Mouse (Mus musculus) G1E (cell line): ENCODE results near the gene Krt2. TPM values are rescaled to one million over a fixed set of nuclear protein-coding genes. Genes with fewer than 3 reads are reported as not detected.

Experiments used
- ATAC-seq: 2 replicates; pipeline ENCODE4 v1.8.0; 2016; ENCODE audit warnings: mild to moderate bottlenecking; ENCODE audit not compliant: insufficient number of reproducible peaks, poor library complexity, low FRiP score, severe bottlenecking; ENCODE audit errors: extremely low read depth
- DNase-seq: peaks from one replicate; pipeline ENCODE4 v3.0.0; 2012; ENCODE audit warnings: low spot score
- H3K27me3 ChIP-seq: 2 replicates; pipeline ENCODE4 v1.6.1; 2012; ENCODE audit warnings: mild to moderate bottlenecking, low read length, inconsistent platforms; ENCODE audit not compliant: insufficient read depth
- H3K36me3 ChIP-seq: replicated peaks from 2 replicates; pipeline ENCODE3; 2012; ENCODE audit warnings: mild to moderate bottlenecking, inconsistent platforms
- H3K4me1 ChIP-seq: 2 replicates; pipeline ENCODE4 v1.6.1; 2012; ENCODE audit warnings: low read depth, low read length, inconsistent platforms, mixed read lengths; ENCODE audit not compliant: insufficient read depth
- H3K4me3 ChIP-seq: 2 replicates; pipeline ENCODE4 v1.5.1; 2012; ENCODE audit warnings: low read depth, mild to moderate bottlenecking, inconsistent platforms, low read length, moderate library complexity, mixed read lengths
- H3K9me3 ChIP-seq: replicated peaks from 2 replicates; pipeline ENCODE4 v1.6.1; 2012; ENCODE audit warnings: inconsistent platforms
- CTCF ChIP-seq: IDR thresholded peaks from 2 replicates; pipeline ENCODE4 v1.5.1; 2012; ENCODE audit warnings: low read depth, low read length, inconsistent platforms, mixed read lengths
- GATA1 ChIP-seq: IDR thresholded peaks from 2 replicates; pipeline ENCODE4 v1.6.1; 2012; ENCODE audit warnings: borderline replicate concordance, low read length, inconsistent platforms, mixed read lengths
- GATA2 ChIP-seq: IDR thresholded peaks from 2 replicates; pipeline ENCODE4 v1.6.1; 2012; ENCODE audit warnings: low read depth, low read length, inconsistent platforms, borderline replicate concordance
- POLR2AphosphoS5 ChIP-seq: IDR thresholded peaks from 2 replicates; pipeline ENCODE4 v1.6.1; 2012; ENCODE audit warnings: low read depth, low read length, inconsistent platforms; ENCODE audit not compliant: insufficient replicate concordance
- TAL1 ChIP-seq: conservative IDR thresholded peaks from 2 replicates; pipeline ENCODE4 v1.6.1; 2012; ENCODE audit warnings: low read depth, low read length, inconsistent platforms, mixed read lengths
- polyA plus RNA-seq: library from polyadenylated mRNA; stranded (reverse); fragments of >175 nt; gene quantifications from 2 replicates; pipeline ENCODE4 v1.2.3, GENCODE M21; 2012
- total RNA-seq, 2 experiments: library from RNA; stranded (forward) in 1 of 2; stranded (reverse) in 1 of 2; fragments of 200-1000 nt in 1 of 2; fragments of >200 nt in 1 of 2; fragmentation: Nextera tagmentation in 1 of 2; gene quantifications; 2 replicates each; pipeline ENCODE4 v1.2.3; 2014 to 2017

Gene Krt2
- total and polyA plus RNA-seq, 3 experiments: not detected

DNA sequence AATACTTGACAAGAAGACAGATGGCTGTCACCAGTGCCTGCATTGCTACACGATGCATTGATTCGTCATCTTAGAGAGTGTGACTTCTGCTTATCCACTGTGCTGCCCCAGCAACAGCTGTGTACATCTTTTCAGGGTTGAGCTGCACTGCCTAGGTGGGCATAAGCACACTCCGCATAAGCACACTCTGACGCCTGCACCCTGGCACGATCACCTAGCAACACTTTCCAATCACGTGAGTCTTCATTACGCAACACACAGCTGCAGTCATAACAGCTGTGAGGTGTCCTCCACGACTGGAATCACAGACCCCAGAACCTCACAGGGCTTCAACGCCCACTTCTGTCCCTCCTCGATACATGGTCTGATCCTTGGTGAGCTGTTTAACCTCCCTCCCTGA is 44.5 kb downstream of the Krt2 start:
- Histone ChIP-seq H3K9me3 (peaks cover 26% of the 10 kb centered on the region), H3K36me3 (no peaks in the 10 kb centered on the region), H3K4me1 (no peaks in the 10 kb centered on the region), H3K27me3 (peaks cover 2% of the 10 kb centered on the region; the same call in 1 of the 2 replicates), H3K4me3 (no peak overlapping the region)
- no peak for TF ChIP-seq GATA1
- TF ChIP-seq TAL1: no peak
- no peak for TF ChIP-seq CTCF
- TF ChIP-seq GATA2: no peak
- no peak for TF ChIP-seq POLR2AphosphoS5
- no peak for DNase-seq
- ATAC-seq: no peak

GRCm38 (mm10) chr15:101772711-101773081 is 45.3 kb downstream of the Krt2 start:
- ATAC-seq (no peak), DNase-seq (no peak)
- H3K27me3 ChIP-seq: no peaks in the 10 kb centered on the region
- peaks cover 23% of the 10 kb centered on the region for H3K9me3 ChIP-seq
- H3K36me3 ChIP-seq: no peaks in the 10 kb centered on the region
- TF ChIP-seq GATA1 (no peak), POLR2AphosphoS5 (no peak), GATA2 (no peak), TAL1 (no peak), CTCF (no peak; the same call in 1 of the 2 replicates)
- H3K4me3 ChIP-seq: no peak overlapping the region
- H3K4me1 ChIP-seq: no peaks in the 10 kb centered on the region

- Histone ChIP-seq H3K9me3 (peaks cover 24% of the 10 kb centered on the region), H3K4me3 (no peak overlapping the region), H3K4me1 (no peaks in the 10 kb centered on the region), H3K36me3 (no peaks in the 10 kb centered on the region), H3K27me3 (no peaks in the 10 kb centered on the region)
- no peak for ATAC-seq
- no peak for DNase-seq
- TF ChIP-seq CTCF (no peak), POLR2AphosphoS5 (no peak), TAL1 (no peak), GATA2 (no peak)
Observed at GRCm38 (mm10) chr15:101772080-101772710, 45.8 kb downstream of the Krt2 start.

GRCm38 (mm10) chr15:101770226-101770625 is 47.7 kb downstream of the Krt2 start:
- ATAC-seq (no peak), DNase-seq (no peak)
- H3K36me3 ChIP-seq: no peaks in the 10 kb centered on the region
- no peak overlapping the region for H3K4me3 ChIP-seq
- TF ChIP-seq GATA1 (no peak), TAL1 (no peak), POLR2AphosphoS5 (no peak), GATA2 (no peak)
- no peaks in the 10 kb centered on the region for H3K27me3 ChIP-seq
- no peaks in the 10 kb centered on the region for H3K4me1 ChIP-seq
- H3K9me3 ChIP-seq: peaks cover 30% of the 10 kb centered on the region

Other genes with a start within 250 kb of the Krt2 start
- not detected in 2 replicates for gene Krt75, start 244.3 kb downstream of the Krt2 start, total RNA-seq (2014; fragmentation: Nextera tagmentation)
- gene Krt75, start 244.3 kb downstream of the Krt2 start, total RNA-seq (2017): 0.05 TPM in 1 of 2 replicates, not detected in the other
- not detected in 2 replicates for gene Krt75, start 244.3 kb downstream of the Krt2 start, polyA plus RNA-seq
- gene Gm5414, start 190.0 kb downstream of the Krt2 start, total RNA-seq (2014; fragmentation: Nextera tagmentation): not detected in 2 replicates
- gene Gm5414, start 190.0 kb downstream of the Krt2 start, total RNA-seq (2017): not detected in 2 replicates
- gene Gm5414, start 190.0 kb downstream of the Krt2 start, polyA plus RNA-seq: not detected in 2 replicates
- gene Gm5478, start 170.8 kb downstream of the Krt2 start, total RNA-seq (2014; fragmentation: Nextera tagmentation): not detected in 2 replicates
- 0.33 TPM in 1 of 2 replicates, not detected in the other for gene Gm5478, start 170.8 kb downstream of the Krt2 start, total RNA-seq (2017)
- not detected in 2 replicates for gene Gm5478, start 170.8 kb downstream of the Krt2 start, polyA plus RNA-seq
- gene Krt6b, start 137.9 kb downstream of the Krt2 start, total RNA-seq (2014; fragmentation: Nextera tagmentation): not detected in 2 replicates
- gene Krt6b, start 137.9 kb downstream of the Krt2 start, total RNA-seq (2017): not detected in 2 replicates
- gene Krt6b, start 137.9 kb downstream of the Krt2 start, polyA plus RNA-seq: not detected in 2 replicates
- gene Krt6a, start 123.9 kb downstream of the Krt2 start, total RNA-seq (2014; fragmentation: Nextera tagmentation): not detected in 2 replicates
- gene Krt6a, start 123.9 kb downstream of the Krt2 start, total RNA-seq (2017): not detected in 2 replicates
- gene Krt6a, start 123.9 kb downstream of the Krt2 start, polyA plus RNA-seq: not detected in 2 replicates
- not detected in 2 replicates for gene Krt5, start 105.3 kb downstream of the Krt2 start, total RNA-seq (2014; fragmentation: Nextera tagmentation)
- not detected in 2 replicates for gene Krt5, start 105.3 kb downstream of the Krt2 start, total RNA-seq (2017)
- gene Krt5, start 105.3 kb downstream of the Krt2 start, polyA plus RNA-seq: not detected in 2 replicates
- gene Krt71, start 75.1 kb downstream of the Krt2 start, total RNA-seq (2014; fragmentation: Nextera tagmentation): not detected in 2 replicates
- gene Krt71, start 75.1 kb downstream of the Krt2 start, total RNA-seq (2017): not detected in 2 replicates
- gene Krt71, start 75.1 kb downstream of the Krt2 start, polyA plus RNA-seq: not detected in 2 replicates
- gene Krt72, start 31.7 kb downstream of the Krt2 start, total RNA-seq (2014; fragmentation: Nextera tagmentation): not detected in 2 replicates
- 0.23 TPM in 1 of 2 replicates, not detected in the other for gene Krt72, start 31.7 kb downstream of the Krt2 start, total RNA-seq (2017)
- gene Krt72, start 31.7 kb downstream of the Krt2 start, polyA plus RNA-seq: not detected in 2 replicates
- gene Krt73, start 15.8 kb downstream of the Krt2 start, total RNA-seq (2014; fragmentation: Nextera tagmentation): not detected in 2 replicates
- gene Krt73, start 15.8 kb downstream of the Krt2 start, total RNA-seq (2017): not detected in 2 replicates
- not detected in 2 replicates for gene Krt73, start 15.8 kb downstream of the Krt2 start, polyA plus RNA-seq
- gene Krt1, start 32.6 kb upstream of the Krt2 start, total RNA-seq (2014; fragmentation: Nextera tagmentation): not detected in 2 replicates
- 0.11 and 0.12 TPM in 2 replicates for gene Krt1, start 32.6 kb upstream of the Krt2 start, total RNA-seq (2017)
- gene Krt1, start 32.6 kb upstream of the Krt2 start, polyA plus RNA-seq: not detected in 2 replicates
- gene Krt77, start 51.5 kb upstream of the Krt2 start, total RNA-seq (2014; fragmentation: Nextera tagmentation): not detected in 2 replicates
- 0.05 TPM in 1 of 2 replicates, not detected in the other for gene Krt77, start 51.5 kb upstream of the Krt2 start, total RNA-seq (2017)
- not detected in 2 replicates for gene Krt77, start 51.5 kb upstream of the Krt2 start, polyA plus RNA-seq
- not detected in 2 replicates for gene Krt76, start 74.8 kb upstream of the Krt2 start, total RNA-seq (2014; fragmentation: Nextera tagmentation)
- gene Krt76, start 74.8 kb upstream of the Krt2 start, total RNA-seq (2017): 0.05 TPM in 1 of 2 replicates, not detected in the other
- gene Krt76, start 74.8 kb upstream of the Krt2 start, polyA plus RNA-seq: not detected in 2 replicates
- gene Krt4, start 106.6 kb upstream of the Krt2 start, total RNA-seq (2014; fragmentation: Nextera tagmentation): not detected in 2 replicates
- gene Krt4, start 106.6 kb upstream of the Krt2 start, total RNA-seq (2017): 0.06 and 0.11 TPM in 2 replicates
- gene Krt4, start 106.6 kb upstream of the Krt2 start, polyA plus RNA-seq: not detected in 2 replicates
- gene Krt79, start 122.2 kb upstream of the Krt2 start, total RNA-seq (2014; fragmentation: Nextera tagmentation): not detected in 2 replicates
- gene Krt79, start 122.2 kb upstream of the Krt2 start, total RNA-seq (2017): 0.12 TPM in 1 of 2 replicates, not detected in the other
- not detected in 2 replicates for gene Krt79, start 122.2 kb upstream of the Krt2 start, polyA plus RNA-seq
- not detected in 2 replicates for gene Krt78, start 136.1 kb upstream of the Krt2 start, total RNA-seq (2014; fragmentation: Nextera tagmentation)
- 0.05 TPM in 1 of 2 replicates, not detected in the other for gene Krt78, start 136.1 kb upstream of the Krt2 start, total RNA-seq (2017)
- gene Krt78, start 136.1 kb upstream of the Krt2 start, polyA plus RNA-seq: not detected in 2 replicates
- not detected in 2 replicates for gene Krt8, start 186.3 kb upstream of the Krt2 start, total RNA-seq (2014; fragmentation: Nextera tagmentation)
- gene Krt8, start 186.3 kb upstream of the Krt2 start, total RNA-seq (2017): not detected in 2 replicates
- gene Krt8, start 186.3 kb upstream of the Krt2 start, polyA plus RNA-seq: not detected in 2 replicates
- not detected in 2 replicates for gene Krt18, start 210.0 kb upstream of the Krt2 start, total RNA-seq (2014; fragmentation: Nextera tagmentation)
- not detected in 2 replicates for gene Krt18, start 210.0 kb upstream of the Krt2 start, total RNA-seq (2017)
- gene Krt18, start 210.0 kb upstream of the Krt2 start, polyA plus RNA-seq: 0.04 TPM in 1 of 2 replicates, not detected in the other